8 mouse cellular contexts compared by ENCODE assay signal in genomic region chr8:84977435-84978247, GRCm38 (mm10). TPM values are rescaled to one million over a fixed set of nuclear protein-coding genes. Genes with fewer than 3 reads are reported as not detected.
DNase-seq lines count a peak whose midpoint lies in the region; ATAC-seq and TF ChIP-seq lines count a peak whose summit lies in the region.

No protein-coding gene starts in this region.

- H3K27ac ChIP-seq in embryonic fibroblast, embryonic 13.5 days (ENCODE audit: insufficient read depth, low read length) = peak overlapping the region; percentile 90
- peak overlapping the region; percentile 89 for H3K27ac ChIP-seq in lung, embryonic 14.5 days (ENCODE audit: low read depth)

- H3K9me3 ChIP-seq in lung, embryonic 14.5 days (ENCODE audit: low read depth, low read length) = no peaks in the 10 kb centered on the region

- intact Hi-C loops in heart, postnatal 10 days (cut with DNase I) = loop anchor here (5.0 kb wide), 1 partner anchor 315 kb away; the partner anchor contains the start of gene Ier2

- H3K36me3 ChIP-seq in lung, embryonic 14.5 days (ENCODE audit: insufficient read depth) = peaks cover 25% of the 10 kb centered on the region

- H3K4me1 ChIP-seq in embryonic fibroblast, embryonic 13.5 days (ENCODE audit: control insufficient read depth, insufficient read depth, low read length) = peaks cover 8% of the 10 kb centered on the region
- H3K4me1 ChIP-seq in lung, embryonic 14.5 days (ENCODE audit: insufficient read depth) = peaks cover 42% of the 10 kb centered on the region

- peaks cover 5% of the 10 kb centered on the region for H3K27me3 ChIP-seq in lung, embryonic 14.5 days (ENCODE audit: insufficient read depth, low read length)

- no peak for ATAC-seq in lung, embryonic 14.5 days (ENCODE audit: insufficient read depth)
- ATAC-seq in neutrophil, adult 5-6 weeks (ENCODE audit: extremely low read depth, insufficient number of reproducible peaks, low FRiP score, poor library complexity, severe bottlenecking) = 0 out of 2 replicates have a peak, but pooled peaks have one; percentile 0

- WGBS in lung, embryonic 14.5 days = under 1% methylated on average over 70 of the region's 70 CpGs

- H3K9ac ChIP-seq in lung, embryonic 14.5 days = peak overlapping the region; percentile 64

- peak overlapping the region; percentile 99 for H3K4me2 ChIP-seq in lung, embryonic 14.5 days

- DNase-seq in CD4-positive helper T cell, adult 2 months (ENCODE audit: low read depth, low spot score) = peak; percentile 89
- DNase-seq in adrenal gland, adult 2 months = peak; percentile 86
- DNase-seq in heart, postnatal 10 days = peak; percentile 76 to 79
- DNase-seq in kidney, postnatal 36 days = peak; percentile 61 to 78
- DNase-seq in lung, embryonic 14.5 days = peak; percentile 73
- DNase-seq in thymus, postnatal 36 days = peak; percentile 82 to 84

- peak; percentile 48 for TF ChIP-seq POLR2A in embryonic fibroblast, embryonic 13.5 days (IDR thresholded peaks at IDR 0.05; ENCODE audit: low read depth, low read length)

- no peak for TF ChIP-seq CTCF in embryonic fibroblast, embryonic 13.5 days (IDR thresholded peaks at IDR 0.05; ENCODE audit: borderline replicate concordance, insufficient read depth, low read length)
- no peak for TF ChIP-seq CTCF in lung, embryonic 14.5 days (IDR thresholded peaks at IDR 0.05; ENCODE audit: low read depth)

- peak overlapping the region; percentile 88 for H3K4me3 ChIP-seq in embryonic fibroblast, embryonic 13.5 days (ENCODE audit: insufficient read depth, low read length)
- peak overlapping the region; percentile 55 for H3K4me3 ChIP-seq in lung, embryonic 14.5 days (ENCODE audit: low read depth, low read length)

RNA-seq across cellular contexts. Expression of gene Junb, which starts 0.9 kb away (rescaled TPM):
- total RNA-seq in adrenal gland, adult 2 months (2021) = 10 to 100 TPM; 37.0 to 90.7 TPM
- polyA plus RNA-seq in adrenal gland, adult 2 months (2012; rRNA removed) = 78.9 and 91.4 TPM in 2 replicates
- polyA plus RNA-seq in embryonic fibroblast, embryonic 13.5 days (2011; ENCODE audit: insufficient read length, low read depth, missing spikeins) = 35.0 and 42.0 TPM in 2 replicates
- total RNA-seq in heart, postnatal 10 days (2021) = 10 to 100 TPM; 12.6 to 12.7 TPM
- 12.8 and 15.4 TPM in 2 replicates for polyA plus RNA-seq in lung, embryonic 14.5 days (2014; fragmentation: Nextera tagmentation; extraction: Ambion mirVana)
- 867 and 1,013 TPM in 2 replicates for total RNA-seq in neutrophil, adult 5-6 weeks (2017)

RNA-seq across cellular contexts. Expression of gene Rnaseh2a, which starts 8.1 kb away (rescaled TPM):
- 100 to 1,000 TPM in 1 of 2 experiments, 10 to 100 TPM in 1; 87.7 to 112 TPM for total RNA-seq in adrenal gland, adult 2 months (2021)
- 61.7 and 76.6 TPM in 2 replicates for polyA plus RNA-seq in adrenal gland, adult 2 months (2012; rRNA removed)
- 27.9 and 30.7 TPM in 2 replicates for polyA plus RNA-seq in embryonic fibroblast, embryonic 13.5 days (2011; ENCODE audit: insufficient read length, low read depth, missing spikeins)
- 10 to 100 TPM; 53.4 to 55.4 TPM for total RNA-seq in heart, postnatal 10 days (2021)
- 117 and 121 TPM in 2 replicates for polyA plus RNA-seq in lung, embryonic 14.5 days (2014; fragmentation: Nextera tagmentation; extraction: Ambion mirVana)
- total RNA-seq in neutrophil, adult 5-6 weeks (2017) = 26.5 and 36.0 TPM in 2 replicates

RNA-seq across cellular contexts. Expression of gene Prdx2, which starts 8.3 kb away (rescaled TPM):
- total RNA-seq in adrenal gland, adult 2 months (2021) = 100 to 1,000 TPM; 671 to 700 TPM
- polyA plus RNA-seq in adrenal gland, adult 2 months (2012; rRNA removed) = 181 and 240 TPM in 2 replicates
- 244 and 312 TPM in 2 replicates for polyA plus RNA-seq in embryonic fibroblast, embryonic 13.5 days (2011; ENCODE audit: insufficient read length, low read depth, missing spikeins)
- total RNA-seq in heart, postnatal 10 days (2021) = 100 to 1,000 TPM; 689 to 769 TPM
- polyA plus RNA-seq in lung, embryonic 14.5 days (2014; fragmentation: Nextera tagmentation; extraction: Ambion mirVana) = 819 and 843 TPM in 2 replicates
- 92.5 and 96.9 TPM in 2 replicates for total RNA-seq in neutrophil, adult 5-6 weeks (2017)

RNA-seq across cellular contexts. Expression of gene Gm49661, which starts 8.4 kb away (rescaled TPM):
- 1 to 10 TPM; 2.1 to 2.4 TPM for total RNA-seq in adrenal gland, adult 2 months (2021)
- polyA plus RNA-seq in adrenal gland, adult 2 months (2012; rRNA removed) = 2.1 TPM in 1 of 2 replicates, not detected in the other
- not detected in 2 replicates for polyA plus RNA-seq in embryonic fibroblast, embryonic 13.5 days (2011; ENCODE audit: insufficient read length, low read depth, missing spikeins)
- total RNA-seq in heart, postnatal 10 days (2021) = 1 to 10 TPM in 1 of 2 experiments, not detected in 1; 1.6 TPM
- not detected in 2 replicates for polyA plus RNA-seq in lung, embryonic 14.5 days (2014; fragmentation: Nextera tagmentation; extraction: Ambion mirVana)
- total RNA-seq in neutrophil, adult 5-6 weeks (2017) = not detected in 2 replicates

RNA-seq across cellular contexts. Expression of gene Hook2, which starts 12.8 kb away (rescaled TPM):
- 1 to 10 TPM; 6.1 to 6.2 TPM for total RNA-seq in adrenal gland, adult 2 months (2021)
- 6.5 and 6.7 TPM in 2 replicates for polyA plus RNA-seq in adrenal gland, adult 2 months (2012; rRNA removed)
- polyA plus RNA-seq in embryonic fibroblast, embryonic 13.5 days (2011; ENCODE audit: insufficient read length, low read depth, missing spikeins) = 7.9 and 8.1 TPM in 2 replicates
- 1 to 10 TPM; 1.8 to 2.3 TPM for total RNA-seq in heart, postnatal 10 days (2021)
- polyA plus RNA-seq in lung, embryonic 14.5 days (2014; fragmentation: Nextera tagmentation; extraction: Ambion mirVana) = 15.2 and 18.0 TPM in 2 replicates
- total RNA-seq in neutrophil, adult 5-6 weeks (2017) = 8.6 and 12.0 TPM in 2 replicates
